Mouse (Mus musculus) MEL (cell line): ENCODE data around the gene Zcchc9.

Experiments used
- CTCF ChIP-seq, 3 experiments: IDR thresholded peaks in 2 of 3; conservative IDR thresholded peaks in 1 of 3; 2 replicates each; pipeline ENCODE4 v1.5.1; 2011 to 2012; ENCODE audit warnings: low read length in 3 of 3, low read depth in 2 of 3, mild to moderate bottlenecking in 2 of 3, improper control_type of control experiment in 1 of 3, inconsistent platforms in 1 of 3, mixed read lengths in 1 of 3, moderate library complexity in 1 of 3; ENCODE audit not compliant: control insufficient read depth in 1 of 3, insufficient read depth in 1 of 3, poor library complexity in 1 of 3, severe bottlenecking in 1 of 3
- E2F4 ChIP-seq: IDR thresholded peaks from 2 replicates; pipeline ENCODE4 v1.6.1; 2011; ENCODE audit warnings: low read depth, low read length, improper control_type of control experiment, borderline replicate concordance
- ETS1 ChIP-seq: IDR thresholded peaks from 2 replicates; pipeline ENCODE4 v1.6.1; 2012; ENCODE audit warnings: low read depth, mild to moderate bottlenecking, inconsistent platforms, low read length, improper control_type of control experiment, moderate library complexity
- KAT2A ChIP-seq: conservative IDR thresholded peaks from 2 replicates; pipeline ENCODE4 v1.6.1; 2012; ENCODE audit warnings: low read depth, low read length, improper control_type of control experiment, inconsistent platforms
- MAFK ChIP-seq: IDR thresholded peaks from 2 replicates; pipeline ENCODE4 v1.6.1; 2011; ENCODE audit warnings: low read depth, mild to moderate bottlenecking, low read length, improper control_type of control experiment, borderline replicate concordance
- MAX ChIP-seq: IDR thresholded peaks from 2 replicates; pipeline ENCODE4 v1.6.1; 2011; ENCODE audit warnings: low read length, improper control_type of control experiment
- MAZ ChIP-seq: IDR thresholded peaks from 2 replicates; pipeline ENCODE4 v1.6.1; 2012; ENCODE audit warnings: low read depth, mild to moderate bottlenecking, inconsistent platforms, low read length, improper control_type of control experiment
- SMC3 ChIP-seq: IDR thresholded peaks from 2 replicates; pipeline ENCODE4 v1.6.1; 2011; ENCODE audit warnings: low read depth, low read length, improper control_type of control experiment
- TAL1 ChIP-seq: IDR thresholded peaks from 2 replicates; pipeline ENCODE4 v1.6.1; 2012; ENCODE audit warnings: mild to moderate bottlenecking, inconsistent platforms, low read length, moderate library complexity, mixed read lengths
- USF1 ChIP-seq: IDR thresholded peaks from 2 replicates; pipeline ENCODE4 v1.6.1; 2014; ENCODE audit warnings: low read depth, mild to moderate bottlenecking, inconsistent platforms, low read length, improper control_type of control experiment, moderate library complexity
- USF2 ChIP-seq, 2 experiments: IDR thresholded peaks; 2 replicates each; pipeline ENCODE4 v1.6.1; 2011 to 2012; ENCODE audit warnings: improper control_type of control experiment in 2 of 2, low read length in 2 of 2, borderline replicate concordance in 1 of 2, inconsistent platforms in 1 of 2, low read depth in 1 of 2, mild to moderate bottlenecking in 1 of 2; ENCODE audit not compliant: insufficient read depth in 1 of 2
- ZC3H11A ChIP-seq: IDR thresholded peaks from 2 replicates; pipeline ENCODE4 v1.6.1; 2012; ENCODE audit warnings: low read depth, mild to moderate bottlenecking, inconsistent platforms, low read length, improper control_type of control experiment

DNA sequence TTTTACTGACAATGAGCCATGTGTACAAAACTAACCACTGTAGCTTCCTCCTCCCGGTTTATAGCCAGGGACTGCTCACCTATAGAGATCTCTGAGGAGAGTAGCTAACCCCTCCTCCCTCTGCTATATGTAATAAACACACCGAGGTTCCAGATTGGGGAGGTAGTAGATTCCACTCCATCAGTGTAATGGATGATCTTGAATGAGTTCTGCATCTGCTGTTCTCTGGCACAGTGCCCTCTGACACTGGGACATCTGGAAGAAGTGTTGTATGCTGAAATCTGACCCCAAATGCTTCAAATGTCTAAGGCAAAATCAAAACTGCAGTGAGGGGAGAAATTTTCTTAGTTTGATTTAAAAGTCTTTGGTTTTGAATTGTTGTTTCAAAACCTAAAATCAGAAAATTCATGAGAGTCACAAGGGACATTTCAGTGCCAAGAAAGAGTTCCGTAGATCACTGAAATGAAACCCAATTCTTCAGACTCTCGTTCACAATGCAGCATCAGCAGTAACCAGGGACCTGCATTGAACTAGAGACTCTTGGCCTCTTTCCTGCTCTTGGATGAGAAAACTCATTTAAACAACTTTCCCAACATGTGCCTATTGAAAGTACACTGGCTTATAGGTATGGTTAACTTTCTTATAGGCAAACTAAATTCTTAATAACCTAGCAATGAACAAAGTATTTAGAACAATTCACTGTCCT, 17.5 kb upstream of the Zcchc9 start:
- no peak for TF ChIP-seq E2F4
- TF ChIP-seq MAFK, result no peak
- no peak for TF ChIP-seq CTCF (IDR thresholded peaks at IDR 0.05 in 2 of 3, conservative IDR thresholded peaks at IDR 0.05 in 1 of 3; ENCODE audit: control insufficient read depth in 1 of 3, insufficient read depth in 1 of 3, low read depth in 2 of 3, low read length in 3 of 3, poor library complexity in 1 of 3, severe bottlenecking in 1 of 3)
- no peak for TF ChIP-seq USF2 (IDR thresholded peaks at IDR 0.05; ENCODE audit: borderline replicate concordance in 1 of 2, insufficient read depth in 1 of 2, low read depth in 1 of 2, low read length in 2 of 2)
- no peak for TF ChIP-seq ETS1
- no peak for TF ChIP-seq USF1
- TF ChIP-seq SMC3, result no peak
- TF ChIP-seq ZC3H11A, result no peak
- TF ChIP-seq KAT2A, result no peak
- TF ChIP-seq MAX, result no peak
- no peak for TF ChIP-seq MAZ
- TF ChIP-seq TAL1, result no peak
